Mouse (Mus musculus) urinary bladder, adult 2 months (tissue): Measurements from ENCODE around the gene Krt78. TPM values are rescaled to one million over a fixed set of nuclear protein-coding genes. Genes with fewer than 3 reads are reported as not detected.

ENCODE experiments used
- polyA plus RNA-seq: library from polyadenylated mRNA; depleted of rRNA; stranded (reverse); fragments of >200 nt; gene quantifications from 2 replicates; pipeline ENCODE4 v1.2.3, GENCODE M21; 2012; rRNA removed

Gene Krt78
- polyA plus RNA-seq, 1 experiment, result 2.1 TPM

Other genes with a start within 250 kb of the Krt78 start
- 508 and 532 TPM in 2 replicates for gene Krt5, start 241.4 kb downstream of the Krt78 start, polyA plus RNA-seq
- not detected in 2 replicates for gene Krt71, start 211.2 kb downstream of the Krt78 start, polyA plus RNA-seq
- not detected in 2 replicates for gene Krt72, start 167.8 kb downstream of the Krt78 start, polyA plus RNA-seq
- gene Krt73, start 151.9 kb downstream of the Krt78 start, polyA plus RNA-seq, result not detected in 2 replicates
- not detected in 2 replicates for gene Krt2, start 136.1 kb downstream of the Krt78 start, polyA plus RNA-seq
- 1.9 and 2.6 TPM in 2 replicates for gene Krt1, start 103.5 kb downstream of the Krt78 start, polyA plus RNA-seq
- 0.04 and 0.14 TPM in 2 replicates for gene Krt77, start 84.6 kb downstream of the Krt78 start, polyA plus RNA-seq
- gene Krt76, start 61.4 kb downstream of the Krt78 start, polyA plus RNA-seq, result 0.04 TPM in 1 of 2 replicates, not detected in the other
- gene Krt4, start 29.6 kb downstream of the Krt78 start, polyA plus RNA-seq, result 74.0 and 74.4 TPM in 2 replicates
- 1.5 and 1.9 TPM in 2 replicates for gene Krt79, start 14.0 kb downstream of the Krt78 start, polyA plus RNA-seq
- gene Krt8, start 50.2 kb upstream of the Krt78 start, polyA plus RNA-seq, result 382 and 417 TPM in 2 replicates
- 642 and 655 TPM in 2 replicates for gene Krt18, start 73.9 kb upstream of the Krt78 start, polyA plus RNA-seq
- 121 and 170 TPM in 2 replicates for gene Eif4b, start 119.5 kb upstream of the Krt78 start, polyA plus RNA-seq
- gene Tns2, start 146.1 kb upstream of the Krt78 start, polyA plus RNA-seq, result 69.2 and 107 TPM in 2 replicates
- 43.7 and 50.0 TPM in 2 replicates for gene Spryd3, start 181.9 kb upstream of the Krt78 start, polyA plus RNA-seq
- 260 TPM in 2 replicates for gene Igfbp6, start 190.1 kb upstream of the Krt78 start, polyA plus RNA-seq
- 0.59 and 0.89 TPM in 2 replicates for gene Soat2, start 196.2 kb upstream of the Krt78 start, polyA plus RNA-seq
- 62.9 and 67.8 TPM in 2 replicates for gene Zfp740, start 249.0 kb upstream of the Krt78 start, polyA plus RNA-seq